Mouse (Mus musculus): Measurements from ENCODE around the gene Ccdc60.

DNA sequence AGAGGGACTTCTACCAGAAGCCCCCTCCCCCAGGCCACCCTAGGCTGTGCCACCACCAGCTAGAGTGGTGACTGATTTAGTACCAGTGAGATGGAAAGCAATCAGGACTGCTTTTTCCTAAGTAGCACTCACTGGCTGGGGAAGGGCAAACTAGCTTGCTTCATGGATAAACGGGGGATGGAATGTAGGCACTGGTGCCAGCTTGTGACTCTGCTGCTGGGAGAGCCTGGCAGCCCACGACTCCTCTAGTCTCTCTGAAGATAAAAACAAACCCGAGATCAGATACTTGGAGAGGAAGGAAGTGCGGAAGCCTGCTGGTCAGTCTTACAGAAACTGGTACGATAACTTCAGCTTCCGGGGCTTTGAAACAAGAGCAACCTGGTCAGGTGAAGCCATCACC lies 208.0 kb downstream of the Ccdc60 start:
- TF ChIP-seq CTCF (IDR thresholded peaks at IDR 0.05; ENCODE audit: borderline replicate concordance, insufficient read depth, low read depth, low read length) (no peak), POLR2A (IDR thresholded peaks at IDR 0.05; ENCODE audit: borderline replicate concordance, insufficient read depth, low read length) (no peak)

Measured in cerebellum, adult 2 months (tissue).